Mouse (Mus musculus) megakaryocyte-erythroid progenitor cell, adult 5-6 weeks (primary cell): ENCODE data around the gene Ilf2. TPM values are rescaled to one million over a fixed set of nuclear protein-coding genes. Genes with fewer than 3 reads are reported as not detected.
A peak's percentile ranks its signal among the peaks of the same experiment; 100 is the strongest.

Source experiments
- ATAC-seq: replicated peaks from 2 replicates; pipeline ENCODE4 v1.8.0; 2016; ENCODE audit warnings: mild to moderate bottlenecking, inconsistent platforms; ENCODE audit not compliant: severe bottlenecking, poor library complexity, low FRiP score, low TSS enrichment
- total RNA-seq, 2 experiments: library from RNA; stranded (forward) in 1 of 2; stranded (reverse) in 1 of 2; fragments of 200-1000, 215-1000 nt in 1 of 2; fragments of >200 nt in 1 of 2; fragmentation: Nextera tagmentation in 1 of 2; gene quantifications; 2 replicates each; pipeline ENCODE4 v1.2.3; 2014 to 2017

The Ilf2 gene
- total RNA-seq, 2 experiments from 2014 or later, result 117 to 240 TPM

- no peak for ATAC-seq
Measured at GRCm38 (mm10) chr3:90460315-90460714, 15.6 kb upstream of the Ilf2 start.

- ATAC-seq, result no peak
Measured at GRCm38 (mm10) chr3:90461935-90462334, 14.0 kb upstream of the Ilf2 start.

GRCm38 (mm10) chr3:90462579-90462978, 13.3 kb upstream of the Ilf2 start:
- ATAC-seq, result peak; percentile 41

GRCm38 (mm10) chr3:90464552-90465080, 11.3 kb upstream of the Ilf2 start:
- ATAC-seq, result 0 out of 2 replicates have a peak, but pooled peaks have one; percentile 15

GRCm38 (mm10) chr3:90465081-90465685, 10.7 kb upstream of the Ilf2 start:
- ATAC-seq, result peak; percentile 13; the same call in 1 of the 2 replicates

GRCm38 (mm10) chr3:90465686-90466310, 10.1 kb upstream of the Ilf2 start, which contains the start of gene Npr1:
Gene Npr1, minus strand, starts transcription at chr3:90465866.
- ATAC-seq, result peak; percentile 20; the same call in 1 of the 2 replicates

- ATAC-seq, result peak; percentile 46; the same call in 1 of the 2 replicates
Measured at GRCm38 (mm10) chr3:90466311-90466766, 9.6 kb upstream of the Ilf2 start.

GRCm38 (mm10) chr3:90467618-90468300, 8.2 kb upstream of the Ilf2 start:
- no peak for ATAC-seq

- peak; percentile 67 for ATAC-seq
Measured at GRCm38 (mm10) chr3:90472213-90472612, 3.7 kb upstream of the Ilf2 start.

- no peak; the same call in 1 of the 2 replicates for ATAC-seq
Measured at GRCm38 (mm10) chr3:90475151-90475830, 635 bp upstream of the Ilf2 start.

- no peak for ATAC-seq
Measured at GRCm38 (mm10) chr3:90486998-90487397, 11.1 kb downstream of the Ilf2 start.

GRCm38 (mm10) chr3:90488576-90488975, 12.7 kb downstream of the Ilf2 start:
- ATAC-seq, result no peak

GRCm38 (mm10) chr3:90490696-90491256, 14.8 kb downstream of the Ilf2 start, which contains the start of gene Snapin:
Gene Snapin, minus strand, starts transcription at chr3:90491033.
- peak; percentile 98 for ATAC-seq

GRCm38 (mm10) chr3:90491350-90491749, 15.4 kb downstream of the Ilf2 start:
- no peak for ATAC-seq

- no peak for ATAC-seq
Measured at GRCm38 (mm10) chr3:90493831-90494540, 18.1 kb downstream of the Ilf2 start.

GRCm38 (mm10) chr3:90495850-90496525, 20.1 kb downstream of the Ilf2 start:
- ATAC-seq, result no peak

GRCm38 (mm10) chr3:90497597-90497996, 21.7 kb downstream of the Ilf2 start:
- no peak for ATAC-seq

- no peak for ATAC-seq
Measured at GRCm38 (mm10) chr3:90503444-90503843, 27.5 kb downstream of the Ilf2 start.
